Mouse (Mus musculus): ENCODE data around the gene Pphln1.

DNA sequence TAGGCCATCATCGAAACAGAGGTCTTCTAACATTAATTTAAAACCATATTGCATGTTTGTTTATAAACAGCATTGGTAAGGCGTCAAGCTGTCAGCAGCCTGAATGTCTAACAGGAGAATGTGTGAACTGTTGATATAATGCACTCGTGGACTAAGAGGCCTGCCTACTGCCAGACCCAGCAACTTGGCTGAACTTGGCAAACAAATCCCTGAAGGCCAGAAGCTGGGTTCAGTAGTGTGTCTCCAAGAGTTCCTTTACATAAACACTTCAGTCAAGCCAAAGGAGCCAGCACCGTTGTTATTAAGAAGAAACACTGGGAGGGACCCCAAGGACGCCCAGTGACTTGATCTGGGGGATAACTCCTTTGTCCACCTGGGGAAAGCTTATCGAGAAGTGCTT is 18.1 kb downstream of the Pphln1 start:
- no peak for TF ChIP-seq CTCF (IDR thresholded peaks at IDR 0.05; ENCODE audit: insufficient read depth, low read depth, low read length)
- no peak for TF ChIP-seq POLR2A (IDR thresholded peaks at IDR 0.05; ENCODE audit: insufficient read depth, low read depth, low read length)

Data from olfactory bulb, adult 2 months (tissue).